Mouse (Mus musculus) Patski (cell line): Measurements from ENCODE around the gene Crygb. TPM values are rescaled to one million over a fixed set of nuclear protein-coding genes. Genes with fewer than 3 reads are reported as not detected.

Experiments used
- ATAC-seq: fragments of 100-300 bp; one replicate; pipeline ENCODE4 v1.8.0; 2021
- CTCF ChIA-PET: fragments of 350-600 bp; sonication (Branson Sonifier 250); formaldehyde crosslinking; loops from one replicate; lab custom pipeline; 2022; ENCODE audit warnings: inconsistent platforms; lab: Charles Lee
- POLR2A ChIA-PET: fragments of 350-600 bp; sonication (Branson Sonifier 250); formaldehyde crosslinking; loops from one replicate; lab custom pipeline; 2022; ENCODE audit warnings: antibody characterized with exemption, inconsistent platforms; lab: Charles Lee
- DNase-seq: peaks from one replicate; pipeline ENCODE4 v3.0.0-alpha.2; 2011; ENCODE audit warnings: low read depth, low spot score
- H3K27me3 ChIP-seq: fragments of 371-371 bp; one replicate; pipeline ENCODE4 v1.5.1; 2021
- CTCF ChIP-seq: fragments of 100-300 bp; IDR thresholded peaks from one replicate; pipeline ENCODE4 v1.5.1; 2021
- in situ Hi-C: fragments of 300-500 bp; cut with MboI; formaldehyde crosslinking; loops from 3 replicates; pipeline ENCODE4 v1.11.1; 2018; ENCODE audit warnings: low pct_unique_long_range_greater_than_20kb, mixed read lengths
- polyA plus RNA-seq: library from polyadenylated mRNA; unstranded; gene quantifications from one replicate; pipeline ENCODE4 v1.2.3, GENCODE M21; 2021

The Crygb gene
- polyA plus RNA-seq = not detected

GRCm38 (mm10) chr1:65082188-65082587 is at the start of gene Crygb:
Crygb (minus strand) TSS chr1:65082288.
- in situ Hi-C loops = no loop called here
- no peak for TF ChIP-seq CTCF
- peaks cover 27% of the 10 kb centered on the region for H3K27me3 ChIP-seq
- no peak for DNase-seq
- ATAC-seq = no peak
- ChIA-PET POLR2A (no interaction called here), CTCF (no interaction called here)

- ATAC-seq (no peak), DNase-seq (no peak)
- ChIA-PET POLR2A (no interaction called here), CTCF (interaction anchor here (1.3 kb wide), 1 partner anchor 19 kb away, joined by 5 read pairs; no protein-coding TSS in a partner anchor)
- H3K27me3 ChIP-seq = no peaks in the 10 kb centered on the region
- TF ChIP-seq CTCF = no peak
- in situ Hi-C loops = no loop called here
These were observed 49.6 kb upstream of the Crygb start for GRCm38 (mm10) chr1:65131671-65132070.

- H3K27me3 ChIP-seq = no peaks in the 10 kb centered on the region
- TF ChIP-seq CTCF = no peak
- DNase-seq (no peak), ATAC-seq (no peak)
- ChIA-PET CTCF (interaction anchor here (0.9 to 1.5 kb wide), 3 partner anchors 18 to 49 kb away, joined by 3 to 4 read pairs (median 3); no protein-coding TSS in a partner anchor), POLR2A (no interaction called here)
- in situ Hi-C loops = no loop called here
These were observed 48.1 kb upstream of the Crygb start for GRCm38 (mm10) chr1:65130226-65130625.

- H3K27me3 ChIP-seq = no peaks in the 10 kb centered on the region
- in situ Hi-C loops = no loop called here
- DNase-seq = peak; percentile 7
- CTCF ChIA-PET = interaction anchor here (0.9 to 1.5 kb wide), 4 partner anchors 8 to 50 kb away, joined by 3 to 4 read pairs (median 3); no protein-coding TSS in a partner anchor
- no peak for ATAC-seq
- POLR2A ChIA-PET = no interaction called here
- TF ChIP-seq CTCF = no peak
These were observed 47.6 kb upstream of the Crygb start for GRCm38 (mm10) chr1:65129634-65130180.

- ChIA-PET CTCF (interaction anchor here (0.9 kb wide), 1 partner anchor 55 kb away, joined by 3 read pairs; no protein-coding TSS in a partner anchor), POLR2A (no interaction called here)
- H3K27me3 ChIP-seq = no peaks in the 10 kb centered on the region
- DNase-seq (no peak), ATAC-seq (no peak)
- in situ Hi-C loops = no loop called here
- no peak for TF ChIP-seq CTCF
These were observed 40.7 kb upstream of the Crygb start, which contains the start of gene D630023F18Rik for GRCm38 (mm10) chr1:65122574-65123372. D630023F18Rik (minus strand) TSS chr1:65123214.

- DNase-seq = no peak
- CTCF ChIA-PET = interaction anchor here (0.9 to 2.4 kb wide), 2 partner anchors 9 to 59 kb away, joined by 3 to 7 read pairs; no protein-coding TSS in a partner anchor
- H3K27me3 ChIP-seq = no peaks in the 10 kb centered on the region
- POLR2A ChIA-PET = interaction anchor here (0.7 kb wide), 1 partner anchor 18 kb away, joined by 3 read pairs; no protein-coding TSS in a partner anchor
- ATAC-seq = no peak
- in situ Hi-C loops = no loop called here
- TF ChIP-seq CTCF = no peak
These were observed 37.4 kb upstream of the Crygb start, which contains the start of gene Gm28845 for GRCm38 (mm10) chr1:65119438-65119837. Gm28845 (minus strand) TSS chr1:65119558.

- no peak for TF ChIP-seq CTCF
- ChIA-PET CTCF (interaction anchor here (0.9 to 2.4 kb wide), 2 partner anchors 10 to 60 kb away, joined by 3 to 7 read pairs; no protein-coding TSS in a partner anchor), POLR2A (no interaction called here)
- DNase-seq = peak; percentile 33
- H3K27me3 ChIP-seq = no peaks in the 10 kb centered on the region
- no peak for ATAC-seq
- in situ Hi-C loops = no loop called here
These were observed 36.2 kb upstream of the Crygb start for GRCm38 (mm10) chr1:65118150-65118913.

GRCm38 (mm10) chr1:65113536-65114172 is 31.6 kb upstream of the Crygb start:
- in situ Hi-C loops = loop anchor here (5.0 kb wide), 1 partner anchor 64 kb away; no protein-coding TSS in a partner anchor
- no peak for ATAC-seq
- ChIA-PET POLR2A (no interaction called here), CTCF (interaction anchor here (1.0 to 5.6 kb wide), 5 partner anchors 24 to 63 kb away, joined by 3 to 62 read pairs (median 5); no protein-coding TSS in a partner anchor)
- DNase-seq = no peak
- peaks cover 4% of the 10 kb centered on the region for H3K27me3 ChIP-seq
- no peak for TF ChIP-seq CTCF

- peaks cover 7% of the 10 kb centered on the region for H3K27me3 ChIP-seq
- ATAC-seq (no peak), DNase-seq (no peak)
- ChIA-PET POLR2A (interaction anchor here (1.8 kb wide), 1 partner anchor 66 kb away, joined by 12 read pairs; no protein-coding TSS in a partner anchor), CTCF (interaction anchor here (0.8 to 5.6 kb wide), 15 partner anchors 11 to 73 kb away, joined by 3 to 62 read pairs (median 4); no protein-coding TSS in a partner anchor)
- TF ChIP-seq CTCF = no peak
- in situ Hi-C loops = loop anchor here (5.0 kb wide), 1 partner anchor 64 kb away; no protein-coding TSS in a partner anchor
These were observed 30.7 kb upstream of the Crygb start for GRCm38 (mm10) chr1:65112807-65113196.
